Mouse (Mus musculus) T-cell, adult 2 months (primary cell): ENCODE data around the gene Rapgef6.

Source experiments
- DNase-seq: peaks from one replicate; pipeline ENCODE4 v3.0.0; 2022; ENCODE audit warnings: low spot score

The Rapgef6 gene

GRCm38 (mm10) chr11:54522529-54523430 lies at the start of gene Rapgef6:
Rapgef6 (plus strand) TSS chr11:54522847.
- DNase-seq: peak; percentile 99

GRCm38 (mm10) chr11:54478414-54478813 lies 44.2 kb upstream of the Rapgef6 start:
- DNase-seq: peak; percentile 23

GRCm38 (mm10) chr11:54486041-54486440 lies 36.6 kb upstream of the Rapgef6 start:
- no peak for DNase-seq

GRCm38 (mm10) chr11:54491946-54492558 lies 30.6 kb upstream of the Rapgef6 start:
- DNase-seq: no peak

GRCm38 (mm10) chr11:54492559-54492958 lies 30.1 kb upstream of the Rapgef6 start:
- peak; percentile 49 for DNase-seq

GRCm38 (mm10) chr11:54499838-54500237 lies 22.8 kb upstream of the Rapgef6 start:
- DNase-seq: no peak

GRCm38 (mm10) chr11:54502546-54503245 lies 20.0 kb upstream of the Rapgef6 start:
- no peak for DNase-seq

GRCm38 (mm10) chr11:54513584-54513983 lies 9.1 kb upstream of the Rapgef6 start:
- DNase-seq: no peak

GRCm38 (mm10) chr11:54521927-54522528 lies 619 bp upstream of the Rapgef6 start:
- no peak for DNase-seq

- DNase-seq: no peak
Observed at GRCm38 (mm10) chr11:54523431-54524001, 869 bp downstream of the Rapgef6 start.

- DNase-seq: no peak
Observed at GRCm38 (mm10) chr11:54528002-54528401, 5.4 kb downstream of the Rapgef6 start.

- DNase-seq: no peak
Observed at GRCm38 (mm10) chr11:54530391-54530790, 7.7 kb downstream of the Rapgef6 start.

- no peak for DNase-seq
Observed at GRCm38 (mm10) chr11:54530916-54531315, 8.3 kb downstream of the Rapgef6 start.

GRCm38 (mm10) chr11:54533834-54534233 lies 11.2 kb downstream of the Rapgef6 start:
- peak; percentile 62 for DNase-seq

- peak; percentile 76 for DNase-seq
Observed at GRCm38 (mm10) chr11:54534871-54535270, 12.2 kb downstream of the Rapgef6 start.

- no peak for DNase-seq
Observed at GRCm38 (mm10) chr11:54539031-54539430, 16.4 kb downstream of the Rapgef6 start.

- DNase-seq: no peak
Observed at GRCm38 (mm10) chr11:54539486-54539885, 16.8 kb downstream of the Rapgef6 start.

GRCm38 (mm10) chr11:54540328-54540727 lies 17.7 kb downstream of the Rapgef6 start:
- DNase-seq: no peak

GRCm38 (mm10) chr11:54542414-54542813 lies 19.8 kb downstream of the Rapgef6 start:
- no peak for DNase-seq

- DNase-seq: no peak
Observed at GRCm38 (mm10) chr11:54554970-54555369, 32.3 kb downstream of the Rapgef6 start.

- peak; percentile 70 for DNase-seq
Observed at GRCm38 (mm10) chr11:54562761-54563160, 40.1 kb downstream of the Rapgef6 start.

GRCm38 (mm10) chr11:54567959-54568358 lies 45.3 kb downstream of the Rapgef6 start:
- DNase-seq: no peak
